In the genomic region with DNA sequence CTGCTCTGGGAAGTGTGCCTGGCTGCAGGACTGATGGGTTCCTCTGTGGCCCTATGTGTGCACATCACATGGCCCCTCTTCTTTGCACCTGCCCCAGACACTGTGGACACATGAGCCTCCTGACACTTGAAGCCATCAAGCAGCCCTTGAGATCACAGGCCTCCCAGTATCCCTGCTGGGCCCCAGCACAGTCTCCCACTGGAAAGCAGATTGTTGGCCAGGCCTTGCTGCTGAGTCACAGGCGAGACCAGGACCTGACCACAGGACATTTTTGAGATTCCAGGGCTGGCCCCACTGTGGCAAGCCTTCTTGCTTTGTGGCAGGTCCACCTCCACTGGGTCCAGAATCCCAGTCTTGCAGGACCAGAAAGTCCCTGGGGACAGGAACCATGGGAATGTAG, we compare ENCODE assay signal across 19 mouse cellular contexts.
DNase-seq lines count a peak whose midpoint lies in the region; TF ChIP-seq lines count a peak whose summit lies in the region.
"Had no signal": no experiment of that assay in that cellular context is flagged by ENCODE, and none has a peak within 500 bp of the region (broad histone marks: within the 10 kb centered on the region; RNA-seq: fewer than 3 reads in every experiment).

No protein-coding gene starts in this region.

- 0 out of 2 replicates have a peak, but pooled peaks cover 6% of the 10 kb centered on the region for H3K4me1 ChIP-seq in cerebellum, adult 2 months (ENCODE audit: control insufficient read depth, insufficient read depth, low read length)
- H3K4me1 ChIP-seq: forebrain, embryonic 13.5 days; neural tube, embryonic 12.5 days; stomach, embryonic 15.5 days had no signal

- no peaks in the 10 kb centered on the region for H3K36me3 ChIP-seq in C2C12 (ENCODE audit: control insufficient read depth, insufficient read depth)
- H3K36me3 ChIP-seq: embryonic facial prominence, embryonic 15.5 days; liver, embryonic 12.5 days; neural tube, embryonic 12.5 days; stomach, embryonic 15.5 days had no signal

- H3K79me2 ChIP-seq in C2C12 (ENCODE audit: control insufficient read depth, insufficient read depth): no peaks in the 10 kb centered on the region

- DNase-seq in cerebellum, adult 2 months: peak; percentile 11 to 24
- DNase-seq in cerebellum, adult 11-12 months: no peak
- DNase-seq in kidney, postnatal 14 days: peak; percentile 13
- no peak for DNase-seq in kidney, postnatal 4 days
- DNase-seq in lung, postnatal 25 days (ENCODE audit: low spot score): peak; percentile 33
- DNase-seq in right cerebral cortex, postnatal 36 days (ENCODE audit: low spot score in 2 of 2): no peak
- DNase-seq in thymus, postnatal 0 days (ENCODE audit: low spot score): no peak
- DNase-seq: adrenal gland, postnatal 36 days; cerebellum, adult 9-10 months; heart, postnatal 4 days; thymus, postnatal 25 days had no signal

- no peak overlapping the region for H3K27ac ChIP-seq in cerebellum, adult 2 months (ENCODE audit: insufficient read depth, low read length)
- H3K27ac ChIP-seq: embryonic facial prominence, embryonic 15.5 days; forebrain, embryonic 13.5 days; layer of hippocampus, adult 2 months; macrophage; neural tube, embryonic 12.5 days; stomach, embryonic 15.5 days had no signal

- no peak overlapping the region for H3K4me3 ChIP-seq in cerebellum, adult 2 months (replicated peaks; ENCODE audit: insufficient read depth, low read depth, low read length)
- H3K4me3 ChIP-seq in C2C12 (ENCODE audit: insufficient read depth, poor library complexity, severe bottlenecking): no peak overlapping the region
- H3K4me3 ChIP-seq: embryonic facial prominence, embryonic 15.5 days; forebrain, embryonic 13.5 days; layer of hippocampus, adult 2 months; liver, embryonic 12.5 days; neural tube, embryonic 12.5 days; stomach, embryonic 15.5 days had no signal

- no peak overlapping the region for H3ac ChIP-seq in C2C12 (ENCODE audit: control insufficient read depth, insufficient read length, low read depth)

- no peaks in the 10 kb centered on the region for H3K27me3 ChIP-seq in cerebellum, adult 2 months (ENCODE audit: control insufficient read depth, insufficient read depth, low read length)
- H3K27me3 ChIP-seq in C2C12 (ENCODE audit: control insufficient read depth, insufficient read depth, insufficient read length): no peaks in the 10 kb centered on the region
- H3K27me3 ChIP-seq: embryonic facial prominence, embryonic 15.5 days; forebrain, embryonic 13.5 days; liver, embryonic 12.5 days; neural tube, embryonic 12.5 days; stomach, embryonic 15.5 days had no signal

- no peaks in the 10 kb centered on the region for H3K79me3 ChIP-seq in C2C12 (ENCODE audit: low read depth)

- 28% methylated on average over 1 of the region's 1 CpGs for WGBS in cerebellum, adult 2 months

- no peak for TF ChIP-seq CTCF in cerebellum, adult 2 months (IDR thresholded peaks at IDR 0.05; ENCODE audit: borderline replicate concordance, insufficient read depth, low read depth, low read length)
- no peak for TF ChIP-seq CTCF in C2C12 (IDR thresholded peaks at IDR 0.05; ENCODE audit: control insufficient read depth, insufficient read depth, insufficient read length)

- TF ChIP-seq POLR2A in cerebellum, adult 2 months (IDR thresholded peaks at IDR 0.05; ENCODE audit: borderline replicate concordance, insufficient read depth, low read length): no peak

TF ChIP-seq in C2C12, 6 proteins besides CTCF, POLR2A, EP300 and RAD21:
- TF ChIP-seq FOSL1 (IDR thresholded peaks at IDR 0.05; ENCODE audit: insufficient read depth, low read length, poor library complexity, severe bottlenecking) (peak; percentile 23), MYOD1 (IDR thresholded peaks at IDR 0.05; ENCODE audit: control insufficient read depth, insufficient read length, low read depth) (peak; percentile 71), USF1 (IDR thresholded peaks at IDR 0.05; ENCODE audit: low read depth) (peak; percentile 47), MAX (IDR thresholded peaks at IDR 0.05) (peak; percentile 91), MYOG (IDR thresholded peaks at IDR 0.05; ENCODE audit: control insufficient read depth, extremely low read depth, insufficient read length) (no peak), CEBPB (IDR thresholded peaks at IDR 0.05; ENCODE audit: low read depth) (no peak)

Comparison
In these comparisons a context has a peak if more than half of its experiments do, and no peak if none do; other contexts are left out.
1. DNase-seq: peak in cerebellum, adult 2 months (2 of 2), kidney, postnatal 14 days (single experiment) and lung, postnatal 25 days (single experiment); none in cerebellum, adult 11-12 months (single experiment), kidney, postnatal 4 days (0 of 2), right cerebral cortex, postnatal 36 days (0 of 2) and thymus, postnatal 0 days (single experiment).